Mouse (Mus musculus) liver, adult 2 months (tissue): ENCODE measurements around the gene Ect2l. TPM values are rescaled to one million over a fixed set of nuclear protein-coding genes. Genes with fewer than 3 reads are reported as not detected.

Experiments
- DNase-seq: peaks from one replicate; pipeline ENCODE4 v3.0.0-alpha.2; 2011; ENCODE audit warnings: low read depth, low spot score; ENCODE audit errors: extremely low read depth
- H3K27ac ChIP-seq: fragments of 200-500 bp; replicated peaks from 2 replicates; pipeline ENCODE4 v1.5.1; 2012; ENCODE audit warnings: low read depth, mild to moderate bottlenecking, control low read depth, inconsistent platforms, low read length; ENCODE audit not compliant: insufficient read depth
- H3K27me3 ChIP-seq: fragments of 200-500 bp; 2 replicates; pipeline ENCODE4 v1.6.1; 2012; ENCODE audit warnings: mild to moderate bottlenecking, moderate library complexity, low read length, inconsistent platforms; ENCODE audit not compliant: control insufficient read depth, insufficient read depth
- H3K36me3 ChIP-seq: fragments of 200-500 bp; 2 replicates; pipeline ENCODE4 v1.6.1; 2012; ENCODE audit warnings: low read length, inconsistent platforms; ENCODE audit not compliant: control insufficient read depth, insufficient read depth
- H3K4me1 ChIP-seq: fragments of 200-500 bp; 2 replicates; pipeline ENCODE4 v1.6.1; 2011; ENCODE audit warnings: low read length; ENCODE audit not compliant: control insufficient read depth, insufficient read depth
- H3K4me3 ChIP-seq: fragments of 200-500 bp; 2 replicates; pipeline ENCODE4 v1.5.1; 2011; ENCODE audit warnings: low read depth, mild to moderate bottlenecking, control low read depth, low read length, moderate library complexity; ENCODE audit not compliant: insufficient read depth
- H3K79me2 ChIP-seq: fragments of 200-500 bp; 2 replicates; pipeline ENCODE4 v1.6.1; 2012; ENCODE audit warnings: inconsistent platforms, mild to moderate bottlenecking, low read length, moderate library complexity; ENCODE audit not compliant: control insufficient read depth, insufficient read depth
- H3K9ac ChIP-seq: fragments of 200-500 bp; 2 replicates; pipeline ENCODE4 v1.6.1; 2012; ENCODE audit warnings: low read depth, mild to moderate bottlenecking, control low read depth, inconsistent platforms, low read length
- CTCF ChIP-seq: fragments of 200-500 bp; IDR thresholded peaks from 2 replicates; pipeline ENCODE4 v1.5.1; 2011; ENCODE audit warnings: low read depth, low read length, control low read depth
- POLR2A ChIP-seq: fragments of 200-500 bp; IDR thresholded peaks from 2 replicates; pipeline ENCODE4 v1.6.1; 2011; ENCODE audit warnings: low read length, control low read depth; ENCODE audit not compliant: insufficient read depth; ENCODE audit errors: extremely low read depth
- WGBS: fragments of 180-500 bp; shearing (Covaris S2); methylation state at CpG from one replicate; pipeline ENCODE4 v1.1.7; 2018; 5-methylcytosine and 5-hydroxymethylcytosine counted together
- polyA plus RNA-seq: library from polyadenylated mRNA; depleted of rRNA; stranded (reverse); fragments of >200 nt; gene quantifications from 2 replicates; pipeline ENCODE4 v1.2.3, GENCODE M21; 2012
- total RNA-seq: library from RNA; depleted of rRNA; stranded (reverse); fragments of >200 nt; gene quantifications from 2 replicates; pipeline ENCODE4 v1.2.3, GENCODE M21; 2014

The Ect2l gene
- total and polyA plus RNA-seq, 2 experiments: not detected

- Histone ChIP-seq H3K9ac (peak overlapping the region; percentile 64), H3K79me2 (no peaks in the 10 kb centered on the region), H3K27ac (no peak overlapping the region), H3K27me3 (no peaks in the 10 kb centered on the region), H3K4me1 (no peaks in the 10 kb centered on the region; the same call in 1 of the 2 replicates), H3K36me3 (no peaks in the 10 kb centered on the region), H3K4me3 (peak overlapping the region; percentile 43)
- 47% methylated on average over 14 of the region's 14 CpGs for WGBS
- DNase-seq: peak; percentile 70
- no peak for TF ChIP-seq POLR2A
- peak; percentile 62 for TF ChIP-seq CTCF
Observed at GRCm38 (mm10) chr10:18197206-18197979, 13.3 kb downstream of the Ect2l start.

GRCm38 (mm10) chr10:18194737-18195141, 16.0 kb downstream of the Ect2l start:
- TF ChIP-seq POLR2A (no peak), CTCF (no peak)
- Histone ChIP-seq H3K27me3 (no peaks in the 10 kb centered on the region), H3K36me3 (no peaks in the 10 kb centered on the region), H3K27ac (no peak overlapping the region), H3K4me1 (no peaks in the 10 kb centered on the region; the same call in 1 of the 2 replicates), H3K4me3 (no peak overlapping the region), H3K79me2 (no peaks in the 10 kb centered on the region), H3K9ac (no peak overlapping the region)
- 65% methylated on average over 14 of the region's 14 CpGs for WGBS
- DNase-seq: no peak

GRCm38 (mm10) chr10:18194156-18194555, 16.5 kb downstream of the Ect2l start:
- no peak for DNase-seq
- H3K9ac ChIP-seq: no peak overlapping the region
- H3K4me3 ChIP-seq: no peak overlapping the region
- 71% methylated on average over 11 of the region's 11 CpGs for WGBS
- no peaks in the 10 kb centered on the region for H3K27me3 ChIP-seq
- TF ChIP-seq POLR2A (no peak), CTCF (no peak)
- H3K4me1 ChIP-seq: no peaks in the 10 kb centered on the region; the same call in 1 of the 2 replicates
- no peak overlapping the region for H3K27ac ChIP-seq
- H3K36me3 ChIP-seq: no peaks in the 10 kb centered on the region
- H3K79me2 ChIP-seq: no peaks in the 10 kb centered on the region

GRCm38 (mm10) chr10:18193221-18193620, 17.5 kb downstream of the Ect2l start:
- Histone ChIP-seq H3K9ac (no peak overlapping the region), H3K79me2 (no peaks in the 10 kb centered on the region), H3K36me3 (no peaks in the 10 kb centered on the region), H3K27ac (no peak overlapping the region), H3K4me3 (no peak overlapping the region), H3K27me3 (no peaks in the 10 kb centered on the region), H3K4me1 (no peaks in the 10 kb centered on the region; the same call in 1 of the 2 replicates)
- DNase-seq: no peak
- 63% methylated on average over 11 of the region's 11 CpGs for WGBS
- no peak for TF ChIP-seq POLR2A
- no peak for TF ChIP-seq CTCF

- no peak for TF ChIP-seq CTCF
- TF ChIP-seq POLR2A: no peak
- Histone ChIP-seq H3K4me3 (no peak overlapping the region), H3K4me1 (no peaks in the 10 kb centered on the region), H3K27ac (no peak overlapping the region), H3K36me3 (no peaks in the 10 kb centered on the region), H3K79me2 (no peaks in the 10 kb centered on the region), H3K9ac (no peak overlapping the region), H3K27me3 (no peaks in the 10 kb centered on the region)
- DNase-seq: no peak
- 36% methylated on average over 8 of the region's 8 CpGs for WGBS
Observed at GRCm38 (mm10) chr10:18191706-18192105, 19.0 kb downstream of the Ect2l start.

GRCm38 (mm10) chr10:18189498-18189897, 21.2 kb downstream of the Ect2l start:
- Histone ChIP-seq H3K36me3 (no peaks in the 10 kb centered on the region), H3K9ac (no peak overlapping the region)

More at GRCm38 (mm10) chr10:18189498-18189897, 21.2 kb downstream of the Ect2l start:
- H3K4me3 ChIP-seq: no peak overlapping the region
- no peak for TF ChIP-seq POLR2A
- no peak for TF ChIP-seq CTCF
- no peaks in the 10 kb centered on the region for H3K4me1 ChIP-seq
- H3K27ac ChIP-seq: no peak overlapping the region
- no peaks in the 10 kb centered on the region for H3K79me2 ChIP-seq
- H3K27me3 ChIP-seq: no peaks in the 10 kb centered on the region
- WGBS: 81% methylated on average over 4 of the region's 4 CpGs
- DNase-seq: no peak
